Mouse (Mus musculus) cerebellum, postnatal 25 days (tissue): ENCODE data around the gene Wnt16.

Source experiments
- DNase-seq, 2 experiments: peaks; one replicate each; pipeline ENCODE4 v3.0.0; 2021; ENCODE audit warnings: mixed read lengths in 2 of 2

The Wnt16 gene

DNA sequence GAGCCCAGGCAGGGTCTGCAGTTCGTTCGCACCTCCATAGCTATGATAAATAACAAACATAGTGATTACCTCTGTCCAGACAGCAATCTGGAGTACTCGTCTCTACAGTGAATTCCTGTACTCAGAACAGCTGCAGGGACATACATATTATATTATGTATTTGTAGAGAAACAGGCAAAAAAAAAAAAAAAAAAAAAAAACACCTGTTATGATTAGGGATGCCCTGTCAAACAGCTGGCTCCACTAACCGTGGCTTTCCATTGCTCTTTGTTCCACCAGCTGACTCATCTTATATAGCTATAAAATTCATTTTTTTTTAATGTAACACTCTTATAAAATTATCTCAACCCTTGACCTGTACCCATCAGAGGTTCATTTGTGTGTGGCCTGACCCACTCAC lies 38.3 kb downstream of the Wnt16 start:
- no peak for DNase-seq

DNA sequence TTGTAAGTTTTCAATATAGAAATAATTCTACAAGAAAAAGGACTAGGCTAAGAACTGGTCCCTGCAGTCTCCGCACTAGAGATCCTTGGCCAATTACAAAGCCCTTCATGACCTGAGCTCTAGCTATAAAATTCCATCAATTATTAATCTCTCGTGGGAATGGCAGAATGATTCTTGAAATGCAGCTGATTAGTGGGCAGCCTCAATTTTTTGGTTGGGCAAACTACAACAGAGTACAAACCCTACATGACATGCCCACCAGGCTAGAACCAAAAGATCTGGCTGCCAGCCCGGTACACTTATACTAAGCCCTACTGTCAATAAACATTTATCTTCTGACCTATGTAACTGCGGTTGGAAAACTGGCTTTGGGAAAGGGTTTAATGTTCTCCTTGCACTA lies 39.1 kb downstream of the Wnt16 start:
- no peak for DNase-seq

GRCm38 (mm10) chr6:22327931-22328330 lies 39.9 kb downstream of the Wnt16 start:
- no peak for DNase-seq

DNA sequence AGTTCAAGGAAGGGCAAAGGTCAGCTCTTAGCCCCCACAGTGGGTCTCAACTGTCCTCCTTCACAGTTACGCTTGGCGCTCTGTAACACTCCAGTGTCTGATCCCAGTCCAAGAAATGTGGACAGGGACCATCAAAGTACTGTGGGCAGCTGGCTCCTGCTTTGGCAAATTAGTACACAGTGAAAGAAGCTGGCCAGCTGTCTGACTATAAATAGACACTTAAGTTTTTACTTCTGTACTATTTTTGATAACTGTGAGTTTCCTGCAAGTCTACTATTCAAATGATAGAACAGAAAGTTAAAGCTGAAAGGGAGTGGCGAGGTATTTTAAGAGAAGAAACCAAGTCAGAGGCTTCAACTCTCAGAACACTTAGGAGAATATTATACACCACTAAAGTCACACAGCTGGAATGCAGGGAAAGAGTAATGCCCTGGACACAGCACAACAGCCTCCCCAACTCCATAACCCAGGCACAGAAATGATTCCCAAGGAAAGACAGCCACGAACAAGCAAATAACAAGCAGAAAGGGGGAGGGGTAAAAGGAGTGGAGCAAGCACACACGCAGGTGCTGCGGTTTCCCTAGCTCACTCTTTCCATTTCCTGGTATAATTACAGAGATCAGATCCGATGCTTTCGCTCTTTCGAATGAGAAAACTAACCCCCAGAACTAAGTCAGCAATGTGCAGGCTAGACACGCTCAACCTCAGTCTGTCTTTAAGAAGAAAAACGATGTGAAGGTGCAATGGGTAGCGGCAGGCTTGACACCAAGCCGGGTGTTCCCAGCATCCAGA lies 42.3 kb downstream of the Wnt16 start:
- DNase-seq: no peak

DNA sequence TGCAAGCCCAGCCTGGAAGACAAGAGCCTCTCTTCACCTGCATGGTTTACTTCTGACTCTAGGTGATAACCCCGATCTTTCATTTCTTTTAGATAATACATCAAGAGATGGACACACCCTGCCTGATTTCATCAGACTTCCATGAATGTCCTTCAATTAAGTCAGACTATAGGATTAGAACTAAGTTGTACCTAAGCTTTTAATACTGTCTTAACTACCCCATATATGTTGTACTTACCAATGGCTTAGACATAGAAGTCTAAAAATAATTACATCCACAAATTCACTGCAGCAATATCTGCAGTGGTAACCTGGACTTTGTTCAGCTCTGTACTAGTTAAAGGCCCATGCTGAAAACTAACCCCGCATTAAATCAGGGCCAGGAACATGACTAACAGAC lies 44.5 kb downstream of the Wnt16 start:
- DNase-seq: no peak

DNA sequence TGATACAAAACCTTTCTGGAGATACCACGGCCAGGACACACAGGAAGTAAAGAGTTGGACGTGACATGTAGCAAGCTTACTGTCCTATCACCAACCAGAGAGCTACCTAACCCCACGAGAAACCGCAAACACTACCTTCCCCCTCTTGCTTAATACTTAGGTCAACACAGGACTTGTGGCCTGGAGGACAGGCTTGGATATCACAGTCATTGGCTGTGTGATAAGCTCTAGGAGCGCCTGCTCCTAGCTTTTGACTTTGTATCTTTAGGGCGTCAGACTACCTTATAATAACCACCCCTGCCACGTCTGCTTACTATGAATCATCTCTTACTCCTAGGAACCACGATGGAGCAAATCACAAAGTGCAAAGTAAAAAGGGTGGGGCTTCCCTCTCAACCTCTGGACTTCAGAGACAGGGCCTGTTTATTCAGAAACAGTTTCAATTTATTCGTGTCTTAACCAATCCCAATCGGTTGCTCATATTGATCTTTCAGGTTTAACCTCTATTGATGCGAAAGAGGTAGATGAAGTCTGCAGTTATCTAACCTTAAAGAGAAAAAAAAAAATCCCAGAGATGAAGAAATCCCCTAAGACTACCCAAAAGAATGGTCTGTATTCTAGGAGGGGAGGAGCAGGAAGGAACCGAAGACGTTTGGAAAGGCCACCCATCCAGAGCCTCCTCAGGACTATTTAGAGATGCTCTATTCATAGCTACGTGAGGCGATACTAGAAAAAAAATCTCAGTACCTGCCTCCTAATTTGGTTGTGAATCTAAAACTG lies 51.9 kb downstream of the Wnt16 start:
- DNase-seq: no peak

DNA sequence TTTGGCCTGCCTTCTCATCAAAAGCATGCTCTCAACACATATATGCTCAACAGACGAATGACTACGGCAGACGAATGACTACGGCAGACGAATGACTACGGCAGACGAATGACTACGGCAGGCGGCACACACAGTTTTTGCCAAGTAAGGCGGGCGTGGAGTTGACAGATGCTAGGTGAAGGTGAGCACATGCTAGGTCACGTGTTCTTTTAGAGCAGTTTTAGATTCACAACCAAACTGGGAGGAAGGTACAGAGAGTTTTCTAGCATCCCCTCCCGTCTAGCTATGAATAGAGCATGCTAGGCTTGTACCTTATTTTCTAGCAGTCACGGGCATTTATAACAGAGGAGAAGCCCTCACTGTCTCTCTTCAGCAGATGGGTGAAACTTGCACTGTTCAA lies 52.8 kb downstream of the Wnt16 start:
- DNase-seq: no peak

DNA sequence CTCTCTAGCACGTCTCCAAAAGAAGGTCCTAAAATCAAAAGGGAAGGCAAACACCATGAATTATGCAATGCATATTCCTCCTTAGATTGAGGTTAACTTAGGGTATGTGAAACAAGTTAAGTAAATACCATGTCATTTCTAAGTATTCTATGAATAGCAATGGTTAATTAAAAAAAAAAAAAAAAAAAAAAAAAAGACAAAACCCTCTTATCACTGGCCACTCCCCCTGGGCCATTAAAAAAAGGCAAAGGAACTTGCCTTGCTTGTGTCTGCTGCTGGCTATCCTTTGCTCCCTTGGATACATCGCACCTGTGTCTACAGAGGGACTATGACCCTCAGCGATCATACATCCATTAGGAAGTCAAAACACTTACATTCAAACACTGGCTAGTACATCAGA lies 55.3 kb downstream of the Wnt16 start:
- DNase-seq: no peak

- DNase-seq: no peak
Measured at GRCm38 (mm10) chr6:22343706-22344105, 55.7 kb downstream of the Wnt16 start.

GRCm38 (mm10) chr6:22344443-22344842 lies 56.4 kb downstream of the Wnt16 start:
- DNase-seq: no peak

DNA sequence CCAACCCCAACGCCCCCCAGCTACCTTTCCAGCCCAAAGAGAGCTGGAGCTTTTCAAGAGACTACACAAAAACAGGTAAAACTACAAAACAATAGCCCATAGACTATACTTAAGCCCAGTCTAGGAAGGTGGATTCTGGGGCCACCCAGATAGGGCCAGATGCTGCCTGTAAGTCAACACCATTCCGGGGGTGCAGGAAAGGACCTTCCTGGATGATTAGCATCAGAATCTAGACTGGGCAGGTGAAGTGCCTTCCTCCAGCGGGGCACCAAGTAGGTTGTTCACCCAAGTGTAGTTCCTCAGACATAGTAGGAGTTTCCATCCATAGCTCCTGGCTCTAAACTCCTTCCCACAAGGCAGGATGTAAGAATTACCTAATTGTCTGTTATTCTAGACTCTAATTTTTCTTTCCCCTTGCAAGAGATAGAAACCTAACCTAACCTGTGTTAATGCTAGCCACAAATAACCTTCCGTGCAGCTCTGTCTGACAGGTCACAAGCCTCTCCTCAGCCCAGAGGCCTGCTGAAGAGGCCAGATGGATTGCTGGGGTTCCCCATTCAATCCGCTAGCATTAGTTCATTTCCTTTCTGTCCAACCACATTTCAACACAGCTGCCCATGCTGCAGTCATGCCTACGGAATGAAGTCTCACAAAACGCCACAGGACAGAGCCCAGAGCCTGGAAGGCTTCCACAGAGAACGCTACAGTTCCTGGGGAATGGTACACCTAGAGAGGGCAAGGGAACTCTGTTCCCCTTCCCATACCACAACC lies 59.3 kb downstream of the Wnt16 start:
- DNase-seq: no peak
